Mouse (Mus musculus) embryonic stem cell, embryonic (primary cell): Measurements from ENCODE around the gene Ttc1.

Source experiments
- CTCF ChIA-PET, 4 experiments: fragments of 300-600 bp in 2 of 4; fragments of 350-600 bp in 2 of 4; sonication (Branson Sonifier 250); formaldehyde crosslinking; loops; one replicate each; lab custom pipeline; 2022; ENCODE audit warnings: inconsistent platforms in 2 of 4; lab: Charles Lee
- POLR2A ChIA-PET, 4 experiments: fragments of 300-600 bp in 2 of 4; fragments of 350-600 bp in 2 of 4; sonication (Branson Sonifier 250); formaldehyde crosslinking; loops; one replicate each; lab custom pipeline; 2022; ENCODE audit warnings: antibody characterized with exemption in 4 of 4, inconsistent platforms in 1 of 4; lab: Charles Lee

Gene Ttc1

DNA sequence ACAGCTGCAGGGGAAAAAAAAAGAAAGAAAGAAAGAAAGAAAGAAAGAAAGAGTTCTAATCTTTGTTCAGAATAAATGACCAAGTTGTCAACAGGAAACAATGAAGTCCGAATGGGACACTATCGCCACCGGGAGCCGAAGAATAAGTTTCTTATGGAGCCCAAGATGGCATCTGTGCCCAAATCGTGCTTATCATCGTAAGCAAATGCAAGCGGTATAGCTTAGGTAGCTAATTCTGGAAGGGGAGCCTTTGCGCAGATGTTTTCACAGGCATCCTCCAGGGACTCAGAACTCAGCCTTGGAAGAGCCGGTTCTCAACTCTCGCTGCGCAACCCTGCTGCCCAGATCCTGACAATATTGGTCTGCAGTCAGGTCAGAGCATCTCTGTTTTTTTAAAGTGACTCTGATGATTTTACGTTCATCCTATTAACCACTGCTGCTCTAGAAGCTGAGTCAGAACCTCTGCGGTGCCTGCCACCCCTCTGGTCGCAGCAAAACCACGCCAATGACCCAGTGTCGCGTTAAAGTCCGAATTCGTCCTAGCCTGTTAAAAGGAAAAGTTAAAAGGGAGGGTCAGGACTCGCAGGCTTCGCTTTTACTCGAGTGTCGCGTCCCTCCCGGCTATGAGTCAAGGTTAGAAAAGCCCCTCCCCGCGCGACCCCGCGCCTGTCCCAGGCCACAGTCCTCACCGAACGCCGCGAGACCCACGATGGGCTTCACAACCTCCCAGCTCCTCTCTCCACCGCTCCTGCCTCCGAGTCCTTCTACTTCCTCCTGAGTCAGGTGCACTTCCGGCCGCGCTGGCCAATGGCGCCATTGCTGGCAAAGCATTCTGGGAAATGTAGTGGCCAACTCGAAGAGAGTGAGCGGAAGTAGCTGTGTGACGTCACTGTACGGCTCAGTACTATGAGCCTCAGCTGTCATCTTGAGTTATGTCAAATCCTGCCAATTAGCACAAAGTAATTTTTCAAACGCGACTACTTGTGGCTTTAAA, at the start of gene Ttc1:
Gene Ttc1 (minus strand): TSS at position 776 of the 994 bp plus-strand sequence.
- CTCF ChIA-PET, result interaction anchor here in 2 of 4 experiments (0.6 to 1.1 kb wide), 4 partner anchors 19 to 633 kb away, joined by 3 to 5 read pairs (median 4); no protein-coding TSS in a partner anchor
- POLR2A ChIA-PET, result interaction anchor here (0.6 to 2.3 kb wide), 45 partner anchors 9 to 770 kb away, joined by 3 to 15 read pairs (median 4); partner anchors contain the start of genes Pttg1 (in 1 of the 4), Pwwp2a (in 1 of the 4) and Ublcp1 (in 1 of the 4)

GRCm38 (mm10) chr11:43795992-43796391, 48.2 kb upstream of the Ttc1 start:
- ChIA-PET CTCF (no interaction called here), POLR2A (interaction anchor here in 1 of 4 experiments (1.0 kb wide), 1 partner anchor 40 kb away, joined by 3 read pairs; no protein-coding TSS in a partner anchor)

DNA sequence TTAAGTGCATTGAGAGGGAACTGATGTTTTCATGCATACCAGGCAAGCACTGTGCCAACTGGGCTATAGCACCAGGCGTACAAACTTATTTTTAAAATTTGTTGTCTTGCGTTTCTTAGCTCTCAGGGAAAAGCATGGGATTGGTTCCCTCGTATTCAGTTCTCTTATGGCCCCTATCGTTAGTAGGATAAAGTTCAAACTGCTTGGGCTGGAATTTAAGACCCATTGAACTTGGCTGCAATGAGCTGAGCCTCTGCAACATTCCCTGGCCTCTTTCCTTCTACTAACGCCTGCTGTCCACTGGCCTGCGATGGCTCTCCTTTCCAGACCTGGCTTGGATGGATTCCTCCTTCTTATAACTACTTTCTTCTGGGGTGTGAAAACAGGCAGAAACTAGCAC, 42.6 kb upstream of the Ttc1 start:
- POLR2A ChIA-PET, result no interaction called here
- CTCF ChIA-PET, result no interaction called here

GRCm38 (mm10) chr11:43783772-43784171, 36.0 kb upstream of the Ttc1 start:
- ChIA-PET POLR2A (no interaction called here), CTCF (interaction anchor here in 2 of 4 experiments (1.1 to 1.8 kb wide), 3 partner anchors 13 to 548 kb away, joined by 3 to 7 read pairs (median 3); no protein-coding TSS in a partner anchor)

DNA sequence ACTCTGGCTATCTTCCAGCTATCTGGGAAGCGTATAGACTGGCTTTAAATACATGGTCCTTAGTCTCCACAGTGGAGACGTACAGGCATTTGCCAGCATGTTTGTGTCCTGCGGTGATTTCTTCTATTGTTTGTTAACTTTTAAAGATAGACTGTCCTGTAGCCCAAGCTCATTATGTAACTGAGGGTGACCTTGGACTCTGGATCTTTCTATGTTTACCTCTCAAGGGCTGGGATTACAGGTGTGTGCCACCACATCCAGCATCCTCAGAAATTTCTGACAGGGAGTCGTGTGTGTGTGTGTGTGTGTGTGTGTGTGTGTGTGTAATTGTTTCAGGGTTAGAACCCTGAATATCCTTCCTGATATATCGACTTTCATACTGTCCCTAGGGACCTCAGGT, 35.3 kb upstream of the Ttc1 start:
- ChIA-PET POLR2A (no interaction called here), CTCF (interaction anchor here in 3 of 4 experiments (0.7 to 1.8 kb wide), 6 partner anchors 12 to 788 kb away, joined by 3 to 7 read pairs (median 3); no protein-coding TSS in a partner anchor)

- ChIA-PET POLR2A (no interaction called here), CTCF (no interaction called here)
These were observed 31.7 kb upstream of the Ttc1 start for GRCm38 (mm10) chr11:43779551-43779950.

GRCm38 (mm10) chr11:43776324-43776694, 28.5 kb upstream of the Ttc1 start:
- ChIA-PET CTCF (interaction anchor here in 3 of 4 experiments (0.7 to 1.9 kb wide), 4 partner anchors 9 to 623 kb away, joined by 3 to 8 read pairs (median 6); partner anchors contain the start of gene Il12b (in 1 of the 3)), POLR2A (interaction anchor here in 2 of 4 experiments (0.9 to 1.3 kb wide), 2 partner anchors 9 to 28 kb away, joined by 3 to 5 read pairs; partner anchors contain the start of gene Ttc1 (in 1 of the 2))

GRCm38 (mm10) chr11:43775469-43776323, 27.9 kb upstream of the Ttc1 start:
- ChIA-PET POLR2A (interaction anchor here in 2 of 4 experiments (0.9 to 1.3 kb wide), 2 partner anchors 8 to 28 kb away, joined by 3 to 5 read pairs; partner anchors contain the start of gene Ttc1 (in 1 of the 2)), CTCF (interaction anchor here in 3 of 4 experiments (0.7 to 1.9 kb wide), 5 partner anchors 9 to 677 kb away, joined by 3 to 8 read pairs (median 5); partner anchors contain the start of gene Il12b (in 1 of the 3))

GRCm38 (mm10) chr11:43773725-43774124, 25.9 kb upstream of the Ttc1 start:
- CTCF ChIA-PET, result interaction anchor here in 1 of 4 experiments (0.6 kb wide), 1 partner anchor 42 kb away, joined by 3 read pairs; no protein-coding TSS in a partner anchor

GRCm38 (mm10) chr11:43770110-43770509, 22.3 kb upstream of the Ttc1 start:
- CTCF ChIA-PET, result interaction anchor here in 1 of 4 experiments (0.6 kb wide), 1 partner anchor 106 kb away, joined by 3 read pairs; no protein-coding TSS in a partner anchor

More at GRCm38 (mm10) chr11:43773725-43774124, 25.9 kb upstream of the Ttc1 start:
- POLR2A ChIA-PET, result no interaction called here

GRCm38 (mm10) chr11:43767749-43768148, 19.9 kb upstream of the Ttc1 start:
- CTCF ChIA-PET, result interaction anchor here in 3 of 4 experiments (0.7 to 2.0 kb wide), 19 partner anchors 8 to 1772 kb away, joined by 3 to 18 read pairs (median 5); partner anchors contain the start of gene Ttc1 (in 1 of the 3)
- POLR2A ChIA-PET, result interaction anchor here in 2 of 4 experiments (0.7 to 1.1 kb wide), 3 partner anchors 8 to 275 kb away, joined by 3 to 5 read pairs (median 3); no protein-coding TSS in a partner anchor

More at GRCm38 (mm10) chr11:43770110-43770509, 22.3 kb upstream of the Ttc1 start:
- POLR2A ChIA-PET, result no interaction called here

GRCm38 (mm10) chr11:43766922-43767648, 19.3 kb upstream of the Ttc1 start:
- POLR2A ChIA-PET, result interaction anchor here (0.7 to 1.1 kb wide), 8 partner anchors 9 to 821 kb away, joined by 3 to 5 read pairs (median 4); no protein-coding TSS in a partner anchor

DNA sequence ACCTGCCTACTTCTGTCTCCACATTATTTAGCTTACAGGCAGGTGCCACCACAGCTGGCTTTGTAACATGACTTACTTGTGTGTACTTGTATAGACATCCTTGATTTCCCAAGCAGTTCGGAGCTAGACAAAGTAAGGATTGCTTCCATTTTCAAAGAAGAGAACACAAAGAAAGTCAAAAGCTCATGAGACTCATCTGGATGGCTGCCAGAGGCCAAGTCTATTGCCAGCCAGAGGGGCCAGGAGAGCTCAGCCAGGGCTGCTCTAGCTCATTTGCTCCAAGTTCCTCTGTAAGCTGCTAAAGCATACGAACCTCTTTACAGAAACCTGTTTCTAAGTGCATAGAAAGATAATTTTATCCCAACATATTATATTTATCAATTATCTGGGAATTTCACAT, 10.6 kb upstream of the Ttc1 start:
- POLR2A ChIA-PET, result interaction anchor here in 1 of 4 experiments (4.7 kb wide), 1 partner anchor 10 kb away, joined by 15 read pairs; the partner anchor contains the start of gene Ttc1
- CTCF ChIA-PET, result interaction anchor here in 2 of 4 experiments (1.0 to 1.4 kb wide), 2 partner anchors 8 to 263 kb away, joined by 3 to 4 read pairs; no protein-coding TSS in a partner anchor

More at GRCm38 (mm10) chr11:43766922-43767648, 19.3 kb upstream of the Ttc1 start:
- CTCF ChIA-PET, result interaction anchor here (0.6 to 2.0 kb wide), 41 partner anchors 9 to 1773 kb away, joined by 3 to 18 read pairs (median 4); partner anchors contain the start of gene Ttc1 (in 1 of the 4)

GRCm38 (mm10) chr11:43755411-43755810, 7.6 kb upstream of the Ttc1 start:
- ChIA-PET CTCF (interaction anchor here (0.5 to 3.1 kb wide), 15 partner anchors 9 to 331 kb away, joined by 3 to 15 read pairs (median 4); no protein-coding TSS in a partner anchor), POLR2A (interaction anchor here in 2 of 4 experiments (1.0 to 1.7 kb wide), 4 partner anchors 13 to 330 kb away, joined by 3 read pairs; partner anchors contain the start of gene Pttg1 (in 1 of the 2))

DNA sequence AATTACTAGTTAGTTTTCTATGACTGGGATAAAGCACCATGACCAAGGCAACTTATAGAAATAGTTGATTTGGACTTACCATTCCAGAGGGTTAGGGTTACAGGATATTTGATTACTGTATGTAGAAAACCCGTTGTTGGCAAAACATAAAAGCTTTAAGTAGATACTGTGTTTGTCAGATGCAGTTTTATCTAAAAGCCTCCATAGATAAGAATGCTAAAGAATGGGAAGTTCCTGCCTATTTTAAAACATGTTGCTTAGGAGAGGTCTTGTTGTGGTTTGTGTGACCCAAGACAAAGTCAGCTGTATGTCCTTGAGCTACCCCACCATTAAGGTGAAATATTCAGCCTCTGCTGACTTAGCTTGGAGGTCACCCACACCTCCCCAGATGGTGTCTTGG, 6.8 kb upstream of the Ttc1 start:
- CTCF ChIA-PET, result interaction anchor here (0.5 to 3.1 kb wide), 10 partner anchors 10 to 330 kb away, joined by 3 to 15 read pairs (median 4); no protein-coding TSS in a partner anchor

DNA sequence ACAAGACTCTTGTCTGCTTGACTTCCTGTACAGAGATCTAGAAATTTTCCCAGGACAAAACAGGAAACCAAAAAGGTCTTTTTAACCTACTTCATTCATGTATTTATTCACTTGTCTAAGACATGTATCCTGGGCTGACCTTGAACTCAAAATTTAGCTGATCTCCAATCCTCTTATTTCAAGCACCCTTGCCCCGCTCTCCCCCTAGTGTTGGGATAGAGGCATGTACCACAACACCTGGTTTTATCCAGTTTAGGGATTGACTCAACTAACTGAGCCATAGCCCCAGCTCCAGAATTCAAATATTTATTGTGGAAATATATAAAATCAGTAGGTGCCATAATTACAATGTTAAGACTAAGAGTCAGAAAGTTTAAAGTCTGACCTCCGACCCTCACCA, 3.7 kb upstream of the Ttc1 start:
- CTCF ChIA-PET, result interaction anchor here in 2 of 4 experiments (0.6 to 1.0 kb wide), 3 partner anchors 147 to 235 kb away, joined by 3 to 5 read pairs (median 3); no protein-coding TSS in a partner anchor

More for the DNA sequence above, 6.8 kb upstream of the Ttc1 start:
- POLR2A ChIA-PET, result interaction anchor here in 2 of 4 experiments (1.1 to 1.7 kb wide), 3 partner anchors 197 to 330 kb away, joined by 3 to 4 read pairs (median 3); partner anchors contain the start of gene Pttg1 (in 1 of the 2)

More for the DNA sequence above, 3.7 kb upstream of the Ttc1 start:
- POLR2A ChIA-PET, result interaction anchor here in 2 of 4 experiments (0.6 to 1.0 kb wide), 2 partner anchors 10 to 259 kb away, joined by 3 to 4 read pairs; no protein-coding TSS in a partner anchor
